8 mouse cellular contexts compared by ENCODE assay signal in genomic region chr1:93445111-93445821, GRCm38 (mm10). TPM values are rescaled to one million over a fixed set of nuclear protein-coding genes. Genes with fewer than 3 reads are reported as not detected.
DNase-seq lines count a peak whose midpoint lies in the region; ATAC-seq and TF ChIP-seq lines count a peak whose summit lies in the region.

No protein-coding gene starts in this region.

- peak overlapping the region; percentile 57 for H3K27ac ChIP-seq in forebrain, embryonic 13.5 days
- peak overlapping the region; percentile 76 for H3K27ac ChIP-seq in neural tube, embryonic 14.5 days (ENCODE audit: low read depth, low read length)

- H3K9me3 ChIP-seq in E14TG2a.4 (ENCODE audit: low read length): no peaks in the 10 kb centered on the region
- H3K9me3 ChIP-seq in forebrain, embryonic 13.5 days (replicated peaks): no peaks in the 10 kb centered on the region
- no peaks in the 10 kb centered on the region for H3K9me3 ChIP-seq in neural tube, embryonic 14.5 days (ENCODE audit: control insufficient read depth, low read length)

- ATAC-seq in forebrain, embryonic 13.5 days: peak; percentile 92
- ATAC-seq in neural tube, embryonic 14.5 days (ENCODE audit: low read depth): peak; percentile 94

- peak; percentile 59 for DNase-seq in c-Kit-positive CD71-positive TER-119-negative erythroid progenitor cells, embryonic 14.5 days (ENCODE audit: low read depth)
- peak; percentile 89 to 90 for DNase-seq in heart, postnatal 14 days
- peak; percentile 54 for DNase-seq in layer of hippocampus, adult 11-12 months (ENCODE audit: low spot score)
- peak; percentile 82 to 84 for DNase-seq in lung, adult 18-20 months
- peak; percentile 87 for DNase-seq in testis, postnatal 10 days (ENCODE audit: low spot score)

- peaks cover 21% of the 10 kb centered on the region for H3K4me1 ChIP-seq in E14TG2a.4 (replicated peaks; ENCODE audit: low read depth, low read length)
- H3K4me1 ChIP-seq in forebrain, embryonic 13.5 days: peaks cover 19% of the 10 kb centered on the region
- H3K4me1 ChIP-seq in neural tube, embryonic 14.5 days (ENCODE audit: control insufficient read depth, insufficient read depth, low read length): peaks cover 15% of the 10 kb centered on the region

- peaks cover 42% of the 10 kb centered on the region for H3K36me3 ChIP-seq in E14TG2a.4 (ENCODE audit: insufficient read depth, low read length)
- peaks cover 7% of the 10 kb centered on the region for H3K36me3 ChIP-seq in forebrain, embryonic 13.5 days (ENCODE audit: poor library complexity, severe bottlenecking)
- no peaks in the 10 kb centered on the region for H3K36me3 ChIP-seq in neural tube, embryonic 14.5 days (ENCODE audit: control insufficient read depth, insufficient read depth, low read length)

- H3K4me2 ChIP-seq in forebrain, embryonic 13.5 days: peak overlapping the region; percentile 99
- H3K4me2 ChIP-seq in neural tube, embryonic 14.5 days (ENCODE audit: low read depth, low read length): peak overlapping the region; percentile 94

- TF ChIP-seq CTCF in E14TG2a.4 (conservative IDR thresholded peaks at IDR 0.05; ENCODE audit: low read length): no peak

- under 1% methylated on average over 68 of the region's 84 CpGs for WGBS in forebrain, embryonic 13.5 days
- WGBS in neural tube, embryonic 14.5 days: 0% methylated on average over 48 of the region's 84 CpGs

- H3K4me3 ChIP-seq in E14TG2a.4 (replicated peaks; ENCODE audit: low read length): peak overlapping the region; percentile 81
- H3K4me3 ChIP-seq in forebrain, embryonic 13.5 days: peak overlapping the region; percentile 87
- peak overlapping the region; percentile 56 for H3K4me3 ChIP-seq in neural tube, embryonic 14.5 days (ENCODE audit: low read depth, low read length)

- peak overlapping the region; percentile 79 for H3K9ac ChIP-seq in forebrain, embryonic 13.5 days
- peak overlapping the region; percentile 65 for H3K9ac ChIP-seq in neural tube, embryonic 14.5 days (replicated peaks; ENCODE audit: low read depth, low read length)

- H3K27me3 ChIP-seq in E14TG2a.4 (ENCODE audit: insufficient read depth, low read length): peaks cover 5% of the 10 kb centered on the region
- H3K27me3 ChIP-seq in forebrain, embryonic 13.5 days: no peaks in the 10 kb centered on the region
- H3K27me3 ChIP-seq in neural tube, embryonic 14.5 days (ENCODE audit: control insufficient read depth, insufficient read depth, low read length): no peaks in the 10 kb centered on the region

- intact Hi-C loops in heart, postnatal 14 days (cut with DNase I): loop anchor here (2.0 kb wide), 1 partner anchor 34 kb away; the partner anchor contains the start of gene Hdlbp

RNA-seq across cellular contexts. Expression of gene Hdlbp, which starts 33.3 kb away (rescaled TPM):
- 82.5 and 97.8 TPM in 2 replicates for polyA plus RNA-seq in forebrain, embryonic 13.5 days (2015; fragmentation: Nextera tagmentation; extraction: Ambion mirVana)
- total RNA-seq in heart, postnatal 14 days (2021): 100 to 1,000 TPM; 403 to 417 TPM
- polyA plus RNA-seq in neural tube, embryonic 14.5 days (2014; fragmentation: Nextera tagmentation; extraction: Ambion mirVana): 61.6 and 77.7 TPM in 2 replicates

Comparison
In these comparisons a context has a peak if more than half of its experiments do, and no peak if none do; other contexts are left out.
1. Peak in every context shown above with its lines: DNase-seq, ATAC-seq, H3K4me3 ChIP-seq and H3K27ac ChIP-seq.